Mouse (Mus musculus) neutrophil, adult 5-6 weeks (primary cell): Measurements from ENCODE around the gene Rfpl4. TPM values are rescaled to one million over a fixed set of nuclear protein-coding genes. Genes with fewer than 3 reads are reported as not detected.
"Not testable (repeated sequence)": the region's sequence is repeated elsewhere in the genome, so short reads cannot be mapped to it uniquely, and the experiment has no call there.

Source experiments
- ATAC-seq: fragments of 151-379, 151-347 bp; 2 replicates; pipeline ENCODE4 v1.8.0; 2017; ENCODE audit warnings: mild to moderate bottlenecking, moderate TSS enrichment; ENCODE audit not compliant: insufficient number of reproducible peaks, poor library complexity, low FRiP score, severe bottlenecking; ENCODE audit errors: extremely low read depth
- total RNA-seq: library from RNA; stranded (forward); fragments of 200-1000 nt; gene quantifications from 2 replicates; pipeline ENCODE4 v1.2.3, GENCODE M21; 2017

Gene Rfpl4
- total RNA-seq = not detected in 2 replicates

GRCm38 (mm10) chr7:5116850-5117249 is at the start of gene Rfpl4:
TSS of gene Rfpl4 (minus strand) at chr7:5116950.
- no peak for ATAC-seq

GRCm38 (mm10) chr7:5149570-5149969 is 32.8 kb upstream of the Rfpl4 start, which contains the start of gene Vmn1r55:
TSS of gene Vmn1r55 (minus strand) at chr7:5149670.
- ATAC-seq = not testable (repeated sequence)

GRCm38 (mm10) chr7:5125549-5126406 is 9.0 kb upstream of the Rfpl4 start, which contains the start of gene Rasl2-9:
TSS of gene Rasl2-9 (minus strand) at chr7:5125950.
- peak; percentile 97 for ATAC-seq

- ATAC-seq = no peak
Measured at GRCm38 (mm10) chr7:5125078-5125477, 8.3 kb upstream of the Rfpl4 start.

GRCm38 (mm10) chr7:5112701-5113100 is 4.0 kb downstream of the Rfpl4 start:
- ATAC-seq = no peak

GRCm38 (mm10) chr7:5109301-5109700 is 7.4 kb downstream of the Rfpl4 start:
- 0 out of 2 replicates have a peak, but pooled peaks have one; percentile 16 for ATAC-seq

- ATAC-seq = no peak
Measured at GRCm38 (mm10) chr7:5108272-5108671, 8.5 kb downstream of the Rfpl4 start.

GRCm38 (mm10) chr7:5102564-5102963 is 14.2 kb downstream of the Rfpl4 start:
- ATAC-seq = no peak

- ATAC-seq = peak; percentile 90
Measured at GRCm38 (mm10) chr7:5101066-5101663, 15.6 kb downstream of the Rfpl4 start.

GRCm38 (mm10) chr7:5099796-5100195 is 17.0 kb downstream of the Rfpl4 start:
- no peak for ATAC-seq

GRCm38 (mm10) chr7:5098769-5099168 is 18.0 kb downstream of the Rfpl4 start:
- ATAC-seq = no peak

GRCm38 (mm10) chr7:5092831-5093510 is 23.8 kb downstream of the Rfpl4 start:
- no peak for ATAC-seq

GRCm38 (mm10) chr7:5092381-5092780 is 24.4 kb downstream of the Rfpl4 start:
- no peak for ATAC-seq

- no peak for ATAC-seq
Measured at GRCm38 (mm10) chr7:5091008-5091728, 25.6 kb downstream of the Rfpl4 start.

- ATAC-seq = no peak
Measured at GRCm38 (mm10) chr7:5089853-5090252, 26.9 kb downstream of the Rfpl4 start.

GRCm38 (mm10) chr7:5087886-5088285 is 28.9 kb downstream of the Rfpl4 start:
- no peak for ATAC-seq

- no peak for ATAC-seq
Measured at GRCm38 (mm10) chr7:5086921-5087440, 29.8 kb downstream of the Rfpl4 start.

- ATAC-seq = no peak
Measured at GRCm38 (mm10) chr7:5085512-5085911, 31.2 kb downstream of the Rfpl4 start.
